Mouse (Mus musculus): ENCODE data around the gene Dchs1.

The Dchs1 gene

DNA sequence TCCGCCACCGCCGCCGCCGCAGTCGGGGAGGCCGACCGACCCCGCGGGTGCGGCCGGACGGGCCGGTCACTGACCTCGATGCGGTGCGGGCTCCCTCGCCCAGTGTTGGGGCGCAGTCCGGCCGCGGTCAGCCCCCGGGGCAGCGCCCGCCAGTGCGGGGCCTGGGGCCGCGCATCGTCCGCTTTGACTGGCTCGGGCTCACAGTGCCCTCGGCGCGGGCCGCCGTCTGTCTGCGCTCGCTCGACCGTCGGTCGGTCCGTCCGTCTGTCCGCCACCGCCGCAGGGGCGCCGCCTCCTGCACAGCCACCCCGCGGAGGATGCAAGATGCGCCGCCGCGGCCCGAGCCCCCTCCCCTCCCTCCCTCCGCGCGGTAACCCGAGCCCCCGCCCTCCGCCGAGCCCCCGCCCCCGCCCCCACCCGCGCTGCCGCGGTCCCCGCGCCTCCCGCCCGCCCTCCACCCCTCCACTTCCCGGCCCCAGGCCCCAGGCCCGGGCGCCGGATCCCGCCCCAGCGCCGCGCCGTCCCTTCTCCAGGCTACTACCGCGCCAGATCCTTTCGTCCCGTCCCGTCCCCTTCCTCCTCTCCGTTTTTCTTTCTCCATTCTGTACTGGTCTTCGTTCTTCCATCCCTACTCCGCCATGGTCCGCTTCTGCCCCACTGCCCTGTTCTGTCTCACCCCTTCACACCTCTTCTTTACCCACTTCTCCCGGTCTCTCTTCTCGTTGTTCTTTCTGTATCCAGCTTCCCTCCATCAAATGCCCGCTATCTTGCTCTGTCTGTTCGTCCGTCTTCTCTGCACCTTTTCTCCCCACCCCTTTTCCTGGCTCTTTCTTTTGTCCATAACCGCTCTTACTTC lies at the start of gene Dchs1:
TSS of gene Dchs1 (minus strand) at position 370 of the 856 bp plus-strand sequence.
- no peak for DNase-seq (ENCODE audit: low spot score)

DNA sequence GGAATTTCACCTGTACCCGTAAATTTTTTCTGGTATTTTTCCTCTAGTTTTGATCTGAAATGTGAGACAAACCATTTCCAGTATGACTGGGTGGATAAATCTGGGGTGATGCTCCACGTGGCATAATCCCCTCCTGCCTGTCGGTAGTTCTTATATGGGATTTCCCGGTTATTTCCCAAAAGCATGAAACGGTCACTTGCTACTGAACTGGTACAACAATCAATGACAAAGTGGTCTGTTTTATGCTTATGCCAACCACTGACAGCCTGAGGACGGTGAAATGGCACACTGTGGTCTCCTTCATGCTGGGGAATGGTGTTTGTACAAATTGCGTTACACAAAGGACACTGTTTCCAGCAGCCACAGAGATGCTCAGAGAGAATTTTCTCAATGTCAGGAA lies 36.8 kb upstream of the Dchs1 start:
- no peak for DNase-seq (ENCODE audit: low spot score)

DNA sequence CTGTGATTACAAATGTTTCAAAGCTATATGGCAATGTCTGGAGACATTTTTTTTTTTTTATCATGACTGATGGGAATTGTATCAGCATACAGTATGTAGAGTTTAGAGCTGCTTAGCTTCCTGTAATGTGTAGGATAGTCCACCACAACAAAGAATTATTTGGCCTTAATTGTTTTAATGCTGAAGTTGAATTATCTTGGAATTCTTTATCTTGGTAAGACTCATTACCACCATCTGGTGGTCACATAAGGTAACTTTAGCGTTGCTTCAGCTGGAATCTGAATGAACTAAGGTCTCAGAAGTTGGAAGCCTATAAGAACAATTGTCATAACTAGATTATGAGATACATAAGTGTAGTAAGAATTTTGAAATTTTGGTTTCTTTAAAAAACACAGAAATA lies 31.0 kb upstream of the Dchs1 start:
- DNase-seq (ENCODE audit: low spot score): no peak

DNA sequence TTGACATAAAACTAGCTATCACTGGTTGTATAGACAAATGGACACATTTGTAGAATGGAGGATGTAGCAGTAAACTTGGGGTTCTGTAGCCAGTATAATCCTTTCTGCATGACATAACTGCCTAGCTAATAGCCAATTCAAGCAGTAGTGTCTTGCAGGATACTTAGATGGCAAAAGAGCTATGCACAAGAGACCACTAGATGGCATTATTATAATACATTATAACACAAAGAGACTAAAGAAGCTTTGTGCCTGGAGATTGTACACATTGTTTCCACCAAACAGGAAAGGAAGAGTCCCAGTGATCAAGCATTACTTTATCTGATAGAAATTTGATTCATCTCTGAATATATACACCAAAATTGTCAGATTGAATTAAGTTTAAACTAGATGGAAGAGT lies 29.3 kb upstream of the Dchs1 start:
- DNase-seq (ENCODE audit: low spot score): no peak

DNA sequence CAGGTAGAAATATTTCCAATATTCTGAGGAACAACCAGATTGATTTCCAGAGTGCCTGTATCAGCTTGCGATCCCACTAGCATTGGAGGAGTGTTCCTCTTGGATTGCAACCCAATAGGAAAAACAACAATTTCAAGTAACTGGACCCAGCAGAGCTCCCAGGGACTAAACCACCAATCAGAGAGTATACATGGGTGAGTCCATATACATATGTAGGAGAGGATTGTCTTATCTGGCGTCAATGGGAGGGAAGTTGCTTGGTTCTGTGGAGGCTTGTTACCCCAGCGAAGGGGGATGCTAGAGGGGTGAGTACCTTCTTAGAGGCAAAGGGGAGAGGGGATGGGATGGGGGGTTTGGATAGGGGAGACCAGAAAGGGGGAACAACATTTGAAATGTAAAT lies 25.9 kb upstream of the Dchs1 start:
- no peak for DNase-seq (ENCODE audit: low spot score)

DNA sequence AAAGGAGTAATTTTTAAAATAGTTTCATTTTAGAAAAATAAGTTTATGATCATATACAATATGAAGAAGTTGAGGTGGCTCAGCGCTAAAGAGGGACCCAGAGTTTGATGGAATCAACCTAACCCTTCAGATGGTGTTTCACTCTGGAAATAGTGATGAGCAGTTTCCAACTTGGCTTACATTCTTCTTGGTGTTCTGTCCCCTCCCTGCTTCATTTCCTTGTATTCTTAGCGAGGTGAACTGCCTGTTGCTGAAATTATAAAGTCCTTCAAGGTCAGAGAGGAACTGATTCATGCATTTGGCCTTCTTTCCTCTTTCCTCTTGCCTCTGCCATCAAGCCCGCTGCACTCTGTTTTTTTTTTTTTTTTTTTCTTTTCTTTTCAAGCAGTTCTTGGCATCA lies 25.1 kb upstream of the Dchs1 start:
- DNase-seq (ENCODE audit: low spot score): no peak

DNA sequence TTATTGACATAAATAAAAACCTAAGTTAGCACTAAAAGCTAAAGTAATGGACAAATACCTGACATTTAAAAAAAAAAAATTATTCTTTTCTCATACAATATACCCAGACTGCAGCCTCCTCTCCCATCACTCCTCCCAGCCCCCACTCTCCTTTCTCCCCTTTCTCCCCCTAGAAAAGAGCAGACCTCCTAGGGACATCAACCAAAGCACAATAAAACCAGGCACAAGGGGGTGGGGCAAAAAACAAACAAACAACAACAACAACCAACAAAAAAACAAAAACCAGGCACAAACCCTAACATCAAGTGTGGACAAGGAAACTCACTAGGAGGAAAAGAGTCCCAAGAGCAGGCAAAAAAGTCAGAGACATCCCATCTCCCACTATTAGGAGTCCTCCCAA lies 24.1 kb upstream of the Dchs1 start:
- no peak for DNase-seq (ENCODE audit: low spot score)

DNA sequence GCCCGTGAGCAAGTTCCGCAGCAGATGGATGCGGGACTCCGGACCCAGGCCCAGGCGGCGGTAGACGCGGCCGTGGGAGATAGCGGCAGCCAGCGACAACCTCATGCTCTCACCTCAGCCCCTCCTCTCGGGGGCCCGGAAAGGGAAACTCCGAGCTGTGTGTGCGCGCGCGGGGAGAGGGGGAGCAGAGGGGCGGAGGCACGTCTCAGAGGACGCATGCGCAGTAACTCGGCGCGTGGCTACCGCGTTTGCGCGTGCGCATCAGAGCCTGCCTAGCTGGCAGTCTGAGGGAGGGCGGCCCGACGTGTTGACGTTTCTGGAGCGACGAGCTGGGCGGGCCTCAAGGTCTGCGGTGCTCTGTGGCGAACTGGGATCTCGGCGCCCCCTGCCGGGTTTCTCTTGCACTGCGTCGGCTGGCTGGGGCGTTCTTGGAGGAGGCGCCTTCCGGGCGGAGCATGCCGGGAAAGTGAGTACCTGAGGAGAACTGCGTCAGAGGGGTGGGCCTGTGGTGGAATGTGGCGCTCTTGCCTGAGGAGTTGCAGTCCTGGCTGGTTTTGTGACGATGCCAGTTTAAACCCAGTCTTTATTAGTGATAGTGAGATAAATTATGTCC lies 23.5 kb upstream of the Dchs1 start, which contains the start of gene Mrpl17:
TSS of gene Mrpl17 (minus strand) at position 223 of the 613 bp plus-strand sequence.
- DNase-seq (ENCODE audit: low spot score): peak; percentile 100

DNA sequence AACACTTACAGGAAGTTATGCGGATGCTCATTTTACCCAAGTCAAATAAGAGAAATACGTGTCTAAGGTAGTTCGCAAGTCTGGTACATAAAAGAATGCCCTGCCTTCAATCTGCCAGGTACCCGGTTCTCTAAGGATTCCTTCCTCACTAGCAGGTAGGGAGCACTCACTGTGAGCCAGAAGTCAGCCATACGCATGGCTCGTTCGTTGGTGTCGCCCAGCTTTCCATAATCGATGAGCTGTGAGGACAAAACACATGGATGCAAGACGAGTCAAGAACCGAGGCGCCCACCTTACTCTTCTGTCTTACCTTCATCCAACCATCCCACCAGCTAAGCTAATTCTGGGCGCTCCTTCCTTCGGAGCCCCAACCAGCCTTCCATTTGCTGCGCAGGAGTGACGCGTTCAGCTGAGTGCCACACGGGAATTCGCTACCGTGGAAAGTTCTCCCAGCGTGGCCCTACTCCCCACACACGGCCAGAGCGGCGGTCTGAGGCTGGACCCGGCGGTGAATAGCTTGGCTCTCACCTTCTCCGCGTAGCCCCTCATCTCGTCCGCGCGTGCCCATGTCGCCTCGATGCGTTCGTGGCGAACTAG lies 22.9 kb upstream of the Dchs1 start:
- peak; percentile 36 for DNase-seq (ENCODE audit: low spot score)

DNA sequence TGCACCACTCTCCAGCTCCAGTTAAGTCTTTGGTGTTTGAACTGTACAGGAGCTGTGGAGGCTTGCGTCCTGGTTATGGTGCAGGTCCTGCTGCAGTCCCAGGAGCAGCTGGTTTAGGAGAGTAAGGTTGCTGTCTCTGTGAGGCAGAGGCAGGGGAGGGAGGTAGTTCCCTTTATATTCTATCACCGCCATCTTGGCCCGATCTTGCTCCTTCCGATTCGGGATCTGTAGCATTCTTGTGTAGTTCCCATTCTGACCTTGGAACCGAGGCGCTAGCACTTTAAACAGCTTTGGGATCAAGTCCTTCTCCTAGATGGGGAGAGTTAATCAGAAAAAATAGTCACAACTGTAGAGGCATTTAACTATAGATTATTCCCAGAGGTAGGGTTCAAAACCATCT lies 22.4 kb upstream of the Dchs1 start:
- DNase-seq (ENCODE audit: low spot score): no peak

DNA sequence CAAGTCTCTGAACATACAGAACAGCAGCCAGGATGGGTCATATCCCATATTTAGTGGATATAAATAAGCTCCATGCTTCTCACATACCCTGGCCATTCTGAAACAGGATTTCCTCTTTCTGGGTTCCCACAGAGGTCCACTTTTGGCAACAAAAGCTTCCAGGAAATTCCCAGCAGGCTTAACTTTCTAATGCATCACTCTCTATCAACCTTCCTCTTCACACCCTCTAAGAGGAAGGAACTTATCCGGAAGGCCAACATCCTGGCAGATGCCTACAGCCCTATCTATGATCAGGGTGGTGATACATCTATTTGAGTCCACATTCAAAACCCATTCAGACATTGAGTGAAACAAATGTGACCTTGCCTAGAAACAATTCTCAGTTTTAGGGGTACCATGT lies 20.9 kb upstream of the Dchs1 start:
- no peak for DNase-seq (ENCODE audit: low spot score)

DNA sequence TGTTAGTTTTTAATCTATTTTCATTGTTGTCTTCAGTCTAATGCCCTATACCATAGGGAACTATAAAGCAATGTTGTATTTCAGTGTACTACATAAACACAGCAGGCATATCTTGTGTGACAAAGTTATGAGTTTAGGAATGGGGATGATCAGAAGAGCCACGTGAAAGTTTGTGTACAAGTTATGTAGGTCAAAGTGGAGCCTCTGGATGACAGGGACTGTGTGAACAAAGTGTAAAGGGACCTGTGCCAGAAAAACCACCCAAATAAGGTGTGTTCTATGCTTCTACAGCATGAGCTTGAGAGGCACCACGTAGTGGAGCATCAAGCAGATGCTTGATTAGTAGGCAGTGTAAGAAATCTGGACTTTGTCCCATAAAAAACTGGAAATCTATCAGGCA lies 19.3 kb upstream of the Dchs1 start:
- DNase-seq (ENCODE audit: low spot score): no peak

DNA sequence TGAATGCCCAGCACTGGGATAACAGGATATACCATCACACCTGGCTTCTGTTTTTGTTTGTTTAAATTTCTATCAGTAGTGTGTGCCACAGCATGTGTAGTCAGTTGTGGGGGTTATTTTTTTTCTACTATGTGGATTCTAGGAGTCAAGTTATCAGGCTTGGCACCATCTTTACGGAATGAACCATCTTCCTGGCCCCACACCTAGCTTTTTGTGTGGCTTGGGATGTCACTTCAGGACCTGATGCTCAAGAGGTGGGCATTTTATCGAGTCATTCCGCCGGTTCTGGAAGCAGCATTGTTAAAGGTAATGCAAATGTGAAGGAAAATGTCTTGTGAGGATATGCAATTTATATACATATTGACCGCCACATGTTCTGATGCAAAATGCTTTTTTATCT lies 18.7 kb upstream of the Dchs1 start:
- DNase-seq (ENCODE audit: low spot score): no peak

DNA sequence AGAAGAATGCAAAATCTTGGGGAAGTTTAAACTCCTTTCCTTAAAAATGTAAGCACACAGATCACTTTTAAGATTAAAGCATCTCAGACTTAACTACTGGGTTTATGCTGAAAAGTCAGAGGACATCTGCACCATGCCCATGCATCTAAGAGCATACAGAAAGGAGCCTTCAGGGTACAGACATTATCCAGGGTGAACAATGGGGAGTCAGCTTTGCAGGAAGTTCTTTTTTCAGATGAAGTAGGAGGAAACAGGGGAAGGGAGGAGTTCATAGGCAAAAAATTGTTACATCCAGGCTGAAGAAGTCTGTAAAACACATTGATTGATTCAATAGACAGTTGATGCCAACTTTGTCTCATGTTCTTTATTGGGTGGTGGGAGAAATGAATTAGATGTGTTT lies 16.0 kb upstream of the Dchs1 start:
- no peak for DNase-seq (ENCODE audit: low spot score)

DNA sequence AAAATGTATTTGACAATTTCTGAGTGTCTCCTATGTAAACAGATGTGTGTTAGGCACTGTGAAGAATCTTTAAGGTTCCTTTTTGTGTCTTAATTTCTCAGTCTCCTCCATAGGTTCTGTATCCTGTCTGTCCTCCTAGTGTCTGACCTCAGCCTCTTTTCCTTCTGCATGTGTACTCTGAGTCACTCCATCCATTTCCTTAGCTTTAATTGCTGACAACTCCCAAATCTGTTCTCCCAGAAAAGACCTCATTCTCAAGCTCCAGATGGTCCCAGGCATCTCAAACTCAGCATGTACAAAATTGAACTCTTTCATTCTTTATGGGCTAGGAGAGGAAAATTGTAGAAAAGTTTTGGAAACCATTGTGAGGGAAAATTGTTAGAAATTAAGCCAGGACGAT lies 15.3 kb upstream of the Dchs1 start:
- DNase-seq (ENCODE audit: low spot score): no peak

DNA sequence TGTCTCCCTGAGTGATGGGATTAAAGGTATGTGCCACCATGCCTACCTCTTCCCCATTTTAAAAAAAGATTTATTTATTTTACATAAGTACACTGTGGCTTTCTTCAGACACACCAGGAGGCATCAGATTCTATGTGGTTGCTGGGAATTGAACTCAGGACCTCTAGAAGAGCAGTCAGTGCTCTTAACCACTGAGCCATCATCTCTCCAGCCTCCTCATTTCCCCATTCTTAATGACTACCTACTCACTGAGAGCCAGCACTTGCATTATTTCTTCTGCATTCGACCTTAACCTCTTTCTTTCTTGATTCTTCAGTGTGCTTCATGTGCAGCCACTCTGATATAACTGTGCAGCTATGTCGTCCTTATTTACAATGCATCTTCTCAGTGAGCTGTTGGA lies 14.9 kb upstream of the Dchs1 start:
- no peak for DNase-seq (ENCODE audit: low spot score)

DNA sequence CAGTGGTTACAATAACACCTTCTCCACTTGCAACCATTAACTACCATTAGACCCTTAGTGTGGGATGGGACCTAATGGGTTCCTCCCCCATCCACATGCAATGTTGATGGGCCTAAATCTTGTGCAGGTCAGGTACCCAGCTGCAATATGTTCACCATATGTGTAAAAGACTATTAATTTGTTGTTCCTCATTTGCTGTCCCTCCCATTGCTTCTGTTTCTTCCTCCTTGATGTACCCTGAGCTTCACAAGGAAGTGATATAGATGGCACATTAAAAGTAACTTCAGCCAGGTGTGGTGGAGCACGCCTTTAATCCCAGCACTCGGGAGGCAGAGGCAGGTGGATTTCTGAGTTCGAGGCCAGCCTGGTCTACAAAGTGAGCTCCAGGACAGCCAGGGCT lies 9.5 kb upstream of the Dchs1 start:
- no peak for DNase-seq (ENCODE audit: low spot score)

DNA sequence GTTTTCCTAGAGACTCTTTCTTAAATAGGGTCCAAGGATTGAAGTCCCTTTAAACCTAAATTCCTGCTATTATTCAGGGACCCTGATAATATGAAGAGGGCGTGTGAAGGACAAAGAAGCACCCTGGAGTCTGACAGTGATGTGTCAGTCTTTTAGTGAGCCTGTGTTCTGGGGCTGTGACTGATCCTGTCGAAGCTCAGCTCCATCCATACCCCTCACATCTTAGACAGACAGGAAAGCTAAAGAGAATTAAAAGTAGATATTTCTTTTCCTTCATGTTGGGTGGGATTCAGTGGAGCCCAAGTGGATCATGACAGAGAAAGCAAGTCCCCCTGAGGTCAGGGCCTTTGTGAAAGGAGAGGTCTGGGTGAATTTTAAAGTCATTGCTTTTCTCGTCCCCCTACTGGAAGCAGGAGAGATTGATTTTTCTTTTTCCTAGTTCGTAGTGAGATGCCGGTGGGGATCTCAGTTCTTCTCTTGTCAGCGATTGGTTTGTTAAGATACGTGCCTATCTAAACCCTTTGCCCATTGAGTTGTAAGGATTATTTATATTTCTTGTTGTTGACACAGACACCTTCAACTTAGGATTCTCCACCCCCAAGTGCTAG lies 8.4 kb upstream of the Dchs1 start:
- DNase-seq (ENCODE audit: low spot score): no peak

DNA sequence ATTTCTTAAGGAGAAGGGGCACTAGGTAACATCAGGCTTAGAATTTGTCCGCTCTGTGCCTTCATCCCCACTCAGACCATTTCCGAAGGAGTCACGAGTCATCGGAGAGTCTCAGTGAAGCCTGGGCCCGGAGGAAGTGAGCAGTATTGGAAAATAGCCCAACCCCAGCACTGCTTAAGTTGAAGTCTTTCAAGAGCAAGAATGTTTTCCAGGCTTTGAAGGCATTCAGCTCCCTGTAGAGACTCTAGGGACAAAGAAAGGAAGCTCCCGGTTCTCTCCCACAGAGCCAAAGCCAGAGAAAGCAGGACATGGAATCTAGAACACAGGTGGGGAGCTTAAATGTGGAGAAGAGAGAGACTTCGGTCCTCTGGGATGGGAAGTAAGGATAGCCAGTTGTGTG lies 6.2 kb upstream of the Dchs1 start:
- DNase-seq (ENCODE audit: low spot score): no peak

DNA sequence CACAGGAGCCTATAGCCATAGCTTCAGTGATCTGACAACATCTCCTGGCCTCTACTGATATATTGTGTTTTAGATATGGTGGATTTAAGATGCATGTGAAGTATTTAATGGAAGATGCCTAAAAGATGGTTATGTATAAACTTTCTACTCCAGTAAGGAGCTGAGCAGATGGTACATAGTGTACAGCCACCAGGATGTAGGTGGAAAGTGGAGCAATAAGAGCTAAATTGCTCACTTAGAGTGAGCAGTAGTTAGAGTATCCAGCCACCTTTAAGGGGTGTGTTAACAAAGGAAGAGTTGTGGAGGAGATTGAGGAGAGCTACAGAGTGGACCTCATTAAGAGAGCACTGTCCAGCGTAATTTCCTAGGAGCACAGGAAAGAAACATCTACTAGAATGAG lies 3.7 kb upstream of the Dchs1 start:
- no peak for DNase-seq (ENCODE audit: low spot score)

DNA sequence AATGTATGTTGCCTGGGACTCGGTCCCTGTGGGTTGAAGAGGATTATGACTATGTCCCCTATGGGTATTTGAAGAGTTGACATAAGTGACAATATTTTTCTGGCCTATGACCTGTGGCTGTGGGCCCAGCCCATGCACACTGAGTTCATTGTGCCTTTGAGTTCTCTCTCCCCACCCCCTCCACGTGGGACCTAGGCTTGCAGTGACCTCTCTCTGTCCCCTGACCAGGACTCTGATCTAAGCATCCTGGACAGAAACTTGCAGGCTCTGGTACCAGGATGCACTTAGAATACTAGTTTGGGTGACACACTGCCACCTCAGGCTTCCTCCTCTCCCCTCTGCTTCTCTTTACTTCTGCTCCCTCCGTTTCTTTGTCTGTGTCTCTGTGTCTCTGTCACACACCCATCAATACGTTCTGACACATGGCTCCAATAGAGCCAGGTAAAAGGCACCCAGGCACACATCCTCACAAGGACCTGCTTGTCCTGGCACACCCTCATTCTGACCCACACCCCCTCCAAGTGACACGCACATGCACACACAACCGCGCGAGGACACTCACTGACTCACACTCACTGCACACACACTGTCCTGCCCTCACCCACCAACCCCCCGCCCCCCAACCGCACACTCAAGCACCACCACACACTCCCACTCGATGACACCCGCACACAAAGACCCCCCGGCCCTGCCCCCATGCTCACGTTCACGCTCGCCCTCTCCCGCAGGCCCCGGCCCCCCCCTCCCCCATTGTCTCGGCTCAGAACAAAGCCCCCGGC lies 759 bp downstream of the Dchs1 start:
- DNase-seq (ENCODE audit: low spot score): no peak

DNA sequence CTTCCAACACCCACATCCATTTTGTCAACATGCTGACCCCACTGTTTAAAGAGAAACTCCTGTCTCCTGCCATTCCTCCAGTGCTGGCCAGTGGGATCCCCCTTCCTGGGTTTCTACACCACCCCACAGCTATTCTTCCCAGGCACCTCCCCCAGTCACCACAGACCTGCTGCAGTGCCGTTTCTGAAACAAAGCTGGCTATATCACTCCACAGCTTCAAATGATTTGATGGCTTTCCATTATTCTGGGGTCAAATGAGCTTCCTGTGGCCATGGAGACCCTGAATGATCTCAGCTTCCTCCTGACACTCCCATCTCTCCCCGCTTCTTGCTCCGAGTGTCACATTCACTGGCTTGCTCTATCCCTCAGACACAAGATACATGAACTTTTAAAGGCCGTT lies 2.9 kb downstream of the Dchs1 start:
- no peak for DNase-seq (ENCODE audit: low spot score)

All from left cerebral cortex, adult 11 months (tissue).